Mouse (Mus musculus) E14TG2a.4 (cell line): ENCODE measurements at regions not wholly inside any gene's neighbourhood (a gene's known extent, or its start where the extent isn't known, plus 50 kb on each side); places are given as distances from the start of the nearest gene placed in this dataset.

Source experiments
- CTCF ChIP-seq: conservative IDR thresholded peaks from 2 replicates; pipeline ENCODE4 v1.5.1; 2014; ENCODE audit warnings: low read length
- NANOG ChIP-seq: IDR thresholded peaks from 2 replicates; pipeline ENCODE4 v1.6.1; 2014; ENCODE audit warnings: borderline replicate concordance, low read length, mixed read lengths
- POU5F1 ChIP-seq: IDR thresholded peaks from 2 replicates; pipeline ENCODE4 v1.6.1; 2014; ENCODE audit warnings: low read length, borderline replicate concordance

DNA sequence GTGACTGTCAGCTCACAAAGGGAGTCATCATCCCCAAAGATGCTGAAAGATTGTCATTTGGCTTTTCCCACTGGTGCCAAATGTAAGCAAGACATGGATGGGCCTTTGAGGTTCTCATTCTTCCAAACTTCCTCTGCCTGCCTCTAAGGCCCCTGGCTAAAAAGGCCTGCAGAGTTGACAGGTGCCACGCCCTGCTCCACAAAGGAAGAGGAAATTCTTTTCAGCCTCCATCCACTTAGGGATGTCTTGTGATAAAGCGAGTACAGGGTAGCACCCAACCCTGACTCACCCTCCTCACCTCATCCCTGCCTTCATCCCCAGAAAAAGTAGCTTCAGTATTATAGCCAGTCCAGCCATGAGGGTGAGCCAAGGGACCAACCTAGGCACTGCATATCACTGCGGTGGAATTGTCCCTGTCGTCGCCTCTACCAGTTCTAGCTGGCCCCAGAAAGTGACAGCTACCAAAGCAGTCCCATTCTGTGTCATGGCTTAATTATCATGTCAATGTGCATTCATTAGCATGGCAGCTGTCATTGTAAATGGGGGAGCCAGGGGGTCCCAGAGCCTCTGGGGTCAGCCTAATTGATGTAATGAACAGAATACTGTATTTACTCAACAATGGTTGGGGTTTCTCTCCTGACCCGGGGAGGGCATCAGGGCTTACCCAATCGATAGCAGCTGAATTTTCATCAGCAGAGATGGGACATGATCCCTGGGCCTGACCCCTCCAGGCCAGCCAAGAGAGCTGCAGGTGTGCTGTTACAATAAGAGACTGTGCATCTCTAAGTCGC lies 104.5 kb upstream of the Tbx20 start:
- TF ChIP-seq CTCF (no peak), NANOG (no peak), POU5F1 (no peak)
